In genomic region chr19:6426703-6427500, GRCm38 (mm10) we compare ENCODE assay signal across 9 mouse cellular contexts. TPM values are rescaled to one million over a fixed set of nuclear protein-coding genes. Genes with fewer than 3 reads are reported as not detected.
A peak's percentile ranks its signal among the peaks of the same experiment; 100 is the strongest.
DNase-seq lines count a peak whose midpoint lies in the region; ATAC-seq lines count a peak whose summit lies in the region.
"Had no signal": no experiment of that assay in that cellular context is flagged by ENCODE, and none has a peak within 500 bp of the region (broad histone marks: within the 10 kb centered on the region; RNA-seq: fewer than 3 reads in every experiment).

No protein-coding gene starts in this region.

- H3K27ac ChIP-seq in kidney, embryonic 15.5 days, result no peak overlapping the region
- peak overlapping the region; percentile 56 for H3K27ac ChIP-seq in forebrain, embryonic 12.5 days
- H3K27ac ChIP-seq in neural tube, embryonic 11.5 days (ENCODE audit: low read depth, low read length), result no peak overlapping the region

- no peak overlapping the region for H3K4me3 ChIP-seq in kidney, embryonic 15.5 days (replicated peaks)
- H3K4me3 ChIP-seq in forebrain, embryonic 12.5 days (replicated peaks), result no peak overlapping the region
- H3K4me3 ChIP-seq in neural tube, embryonic 11.5 days (ENCODE audit: low read depth, low read length), result no peak overlapping the region
- H3K4me3 ChIP-seq: megakaryocyte, embryonic 14.5 days had no signal

- ATAC-seq in kidney, embryonic 15.5 days (replicated peaks; ENCODE audit: low FRiP score), result no peak
- ATAC-seq in forebrain, embryonic 12.5 days (ENCODE audit: low FRiP score), result no peak
- ATAC-seq in neural tube, embryonic 11.5 days (ENCODE audit: insufficient read depth, low FRiP score, low TSS enrichment), result no peak

- H3K9ac ChIP-seq in kidney, embryonic 15.5 days, result no peak overlapping the region
- no peak overlapping the region for H3K9ac ChIP-seq in forebrain, embryonic 12.5 days
- H3K9ac ChIP-seq in neural tube, embryonic 11.5 days (ENCODE audit: low read length), result no peak overlapping the region

- WGBS in kidney, embryonic 15.5 days, result 15% methylated on average over 13 of the region's 13 CpGs
- 9% methylated on average over 13 of the region's 13 CpGs for WGBS in forebrain, embryonic 12.5 days
- WGBS in neural tube, embryonic 11.5 days, result 17% methylated on average over 13 of the region's 13 CpGs

- H3K36me3 ChIP-seq in kidney, embryonic 15.5 days, result no peaks in the 10 kb centered on the region
- H3K36me3 ChIP-seq in forebrain, embryonic 12.5 days (replicated peaks), result no peaks in the 10 kb centered on the region
- H3K36me3 ChIP-seq in neural tube, embryonic 11.5 days (ENCODE audit: control insufficient read depth, insufficient read depth, low read length), result no peaks in the 10 kb centered on the region

- peaks cover 94% of the 10 kb centered on the region for H3K27me3 ChIP-seq in kidney, embryonic 15.5 days
- H3K27me3 ChIP-seq in forebrain, embryonic 12.5 days, result peaks cover 77% of the 10 kb centered on the region
- H3K27me3 ChIP-seq in neural tube, embryonic 11.5 days (ENCODE audit: control insufficient read depth, insufficient read depth, low read length), result peaks cover 54% of the 10 kb centered on the region

- peaks cover 28% of the 10 kb centered on the region for H3K4me1 ChIP-seq in kidney, embryonic 15.5 days
- H3K4me1 ChIP-seq in forebrain, embryonic 12.5 days, result peaks cover 83% of the 10 kb centered on the region
- peaks cover 11% of the 10 kb centered on the region for H3K4me1 ChIP-seq in neural tube, embryonic 11.5 days (ENCODE audit: control insufficient read depth, insufficient read depth, low read length)

- no peaks in the 10 kb centered on the region for H3K9me3 ChIP-seq in kidney, embryonic 15.5 days (replicated peaks)
- H3K9me3 ChIP-seq in forebrain, embryonic 12.5 days, result no peaks in the 10 kb centered on the region
- no peaks in the 10 kb centered on the region for H3K9me3 ChIP-seq in neural tube, embryonic 11.5 days (ENCODE audit: control insufficient read depth, low read length)

- DNase-seq in kidney, adult 18-20 months, result peak; percentile 56
- peak; percentile 85 for DNase-seq in R1 (ENCODE audit: low read depth, low spot score)
- peak; percentile 65 to 67 for DNase-seq in kidney, postnatal 25 days
- DNase-seq in neural tube, embryonic 11.5 days (ENCODE audit: low spot score), result peak; percentile 62
- DNase-seq in layer of hippocampus, postnatal 10 days (ENCODE audit: low spot score in 2 of 2), result no peak
- no peak for DNase-seq in layer of hippocampus, adult 9-11 months

- H3K4me2 ChIP-seq in kidney, embryonic 15.5 days, result no peak overlapping the region
- H3K4me2 ChIP-seq in forebrain, embryonic 12.5 days, result peak overlapping the region; percentile 75
- no peak overlapping the region for H3K4me2 ChIP-seq in neural tube, embryonic 11.5 days (ENCODE audit: low read depth)

RNA-seq across cellular contexts. Expression of gene Nrxn2, which starts 8.4 kb away (rescaled TPM):
- 6.3 TPM in 2 replicates for polyA plus RNA-seq in kidney, embryonic 15.5 days (2015; fragmentation: Nextera tagmentation; extraction: Ambion mirVana)
- polyA plus RNA-seq in forebrain, embryonic 12.5 days (2016; fragmentation: Nextera tagmentation; extraction: Ambion mirVana), result 17.1 and 17.6 TPM in 2 replicates
- 13.4 and 14.5 TPM in 2 replicates for polyA plus RNA-seq in neural tube, embryonic 11.5 days (2014; fragmentation: Nextera tagmentation; extraction: Ambion mirVana)
- total RNA-seq in layer of hippocampus, postnatal 10 days (2021), result 100 to 1,000 TPM; 683 to 691 TPM

RNA-seq across cellular contexts. Expression of gene Rasgrp2, which starts 27.8 kb away (rescaled TPM):
- polyA plus RNA-seq in kidney, embryonic 15.5 days (2015; fragmentation: Nextera tagmentation; extraction: Ambion mirVana), result 89.5 and 97.6 TPM in 2 replicates
- 13.1 and 15.1 TPM in 2 replicates for polyA plus RNA-seq in forebrain, embryonic 12.5 days (2016; fragmentation: Nextera tagmentation; extraction: Ambion mirVana)
- polyA plus RNA-seq in neural tube, embryonic 11.5 days (2014; fragmentation: Nextera tagmentation; extraction: Ambion mirVana), result 17.6 and 20.3 TPM in 2 replicates
- 10 to 100 TPM; 93.5 to 99.9 TPM for total RNA-seq in layer of hippocampus, postnatal 10 days (2021)

RNA-seq across cellular contexts. Expression of gene Pygm, which starts 42.7 kb away (rescaled TPM):
- polyA plus RNA-seq in kidney, embryonic 15.5 days (2015; fragmentation: Nextera tagmentation; extraction: Ambion mirVana), result 28.2 and 30.4 TPM in 2 replicates
- polyA plus RNA-seq in forebrain, embryonic 12.5 days (2016; fragmentation: Nextera tagmentation; extraction: Ambion mirVana), result 0.78 and 1.5 TPM in 2 replicates
- 4.4 and 6.0 TPM in 2 replicates for polyA plus RNA-seq in neural tube, embryonic 11.5 days (2014; fragmentation: Nextera tagmentation; extraction: Ambion mirVana)
- 10 to 100 TPM; 16.2 to 17.4 TPM for total RNA-seq in layer of hippocampus, postnatal 10 days (2021)

Comparison
In these comparisons a context has a peak if more than half of its experiments do, and no peak if none do; other contexts are left out.
1. DNase-seq: peak in kidney, adult 18-20 months (single experiment), R1 (single experiment), kidney, postnatal 25 days (2 of 2) and neural tube, embryonic 11.5 days (single experiment); none in layer of hippocampus, postnatal 10 days (0 of 2) and layer of hippocampus, adult 9-11 months (single experiment).